Mouse (Mus musculus) myocyte (in vitro differentiated cells): ENCODE measurements at regions not wholly inside any gene's neighbourhood (a gene's known extent, or its start where the extent isn't known, plus 50 kb on each side); places are given as distances from the start of the nearest gene placed in this dataset.

Source experiments
- H3K27me3 ChIP-seq: one replicate; pipeline ENCODE4 v1.6.1; 2011; ENCODE audit not compliant: control insufficient read depth, insufficient read depth, insufficient read length
- H3K36me3 ChIP-seq: one replicate; pipeline ENCODE4 v1.6.1; 2011; ENCODE audit not compliant: control insufficient read depth, insufficient read depth
- H3K4me2 ChIP-seq: one replicate; pipeline ENCODE4 v1.6.1; 2011; ENCODE audit warnings: low read depth, control low read depth
- H3K4me3 ChIP-seq: one replicate; pipeline ENCODE4 v1.5.1; 2011; ENCODE audit warnings: mild to moderate bottlenecking, control low read depth, moderate library complexity
- H3K79me2 ChIP-seq: one replicate; pipeline ENCODE4 v1.6.1; 2011; ENCODE audit not compliant: control insufficient read depth, insufficient read depth
- H3ac ChIP-seq: one replicate; pipeline ENCODE4 v1.6.1; 2011; ENCODE audit not compliant: control insufficient read depth, insufficient read length
- CEBPB ChIP-seq: IDR thresholded peaks from 2 replicates; pipeline ENCODE4 v1.6.1; 2011; ENCODE audit warnings: mild to moderate bottlenecking, moderate library complexity; ENCODE audit not compliant: poor library complexity, insufficient read depth, severe bottlenecking
- E2F4 ChIP-seq: IDR thresholded peaks from one replicate; pipeline ENCODE4 v1.6.1; 2011; ENCODE audit warnings: mild to moderate bottlenecking, control low read depth, moderate library complexity; ENCODE audit not compliant: insufficient read depth
- MAX ChIP-seq: IDR thresholded peaks from one replicate; pipeline ENCODE4 v1.6.1; 2011; ENCODE audit warnings: low read depth, mild to moderate bottlenecking, control low read depth
- MYOD1 ChIP-seq, 3 experiments: IDR thresholded peaks; one replicate each; pipeline ENCODE4 v1.6.1; 2011; ENCODE audit warnings: control low read depth in 2 of 3, low read depth in 2 of 3, mild to moderate bottlenecking in 2 of 3, moderate library complexity in 1 of 3; ENCODE audit not compliant: insufficient read length in 2 of 3, control insufficient read depth in 1 of 3
- MYOG ChIP-seq, 3 experiments: IDR thresholded peaks; one replicate each; pipeline ENCODE4 v1.6.1; 2011; ENCODE audit warnings: control low read depth in 2 of 3, low read depth in 2 of 3, mild to moderate bottlenecking in 2 of 3; ENCODE audit not compliant: insufficient read length in 2 of 3, control insufficient read depth in 1 of 3, insufficient read depth in 1 of 3
- POLR2A ChIP-seq: IDR thresholded peaks from one replicate; pipeline ENCODE4 v1.6.1; 2011; ENCODE audit warnings: low read depth, mild to moderate bottlenecking, control low read depth, moderate library complexity; ENCODE audit not compliant: insufficient read length
- POLR2AphosphoS2 ChIP-seq: IDR thresholded peaks from one replicate; pipeline ENCODE4 v1.6.1; 2011; ENCODE audit warnings: low read depth, control low read depth; ENCODE audit not compliant: insufficient read length
- REST ChIP-seq: IDR thresholded peaks from one replicate; pipeline ENCODE4 v1.6.1; 2011; ENCODE audit warnings: mild to moderate bottlenecking, control low read depth, moderate library complexity; ENCODE audit not compliant: insufficient read depth, insufficient read length
- SRF ChIP-seq: IDR thresholded peaks from one replicate; pipeline ENCODE4 v1.6.1; 2011; ENCODE audit warnings: low read depth; ENCODE audit not compliant: control insufficient read depth, insufficient read length
- TCF12 ChIP-seq: IDR thresholded peaks from one replicate; pipeline ENCODE4 v1.6.1; 2011; ENCODE audit warnings: mild to moderate bottlenecking, control low read depth; ENCODE audit not compliant: poor library complexity, insufficient read depth, severe bottlenecking
- TCF3 ChIP-seq: IDR thresholded peaks from one replicate; pipeline ENCODE4 v1.6.1; 2011; ENCODE audit warnings: low read depth, control low read depth; ENCODE audit not compliant: insufficient read length
- USF1 ChIP-seq: IDR thresholded peaks from one replicate; pipeline ENCODE4 v1.6.1; 2011; ENCODE audit warnings: low read depth, mild to moderate bottlenecking, control low read depth, moderate library complexity

DNA sequence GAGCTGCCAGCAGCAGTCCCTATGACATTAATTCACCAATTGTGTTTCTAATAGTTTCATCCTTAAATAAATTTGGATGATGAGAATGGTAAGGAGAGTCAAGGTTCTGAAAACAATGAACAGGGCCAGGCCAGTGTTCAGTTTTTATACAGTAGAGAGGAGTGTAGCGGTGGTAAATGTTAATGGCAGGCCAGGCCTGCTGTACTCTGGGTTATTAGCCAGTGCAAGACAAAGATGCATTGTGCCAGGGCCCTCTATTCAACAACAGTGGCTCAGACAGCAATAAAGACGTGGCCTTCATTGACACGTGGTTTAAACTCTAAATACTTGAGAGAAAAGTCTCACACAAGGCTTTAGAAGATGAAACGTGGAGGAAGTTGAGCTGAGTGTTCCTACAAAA, 169.5 kb downstream of the Pou4f1 start:
- Histone ChIP-seq H3K36me3 (no peaks in the 10 kb centered on the region), H3K27me3 (no peaks in the 10 kb centered on the region), H3ac (no peak overlapping the region), H3K4me3 (no peak overlapping the region), H3K4me2 (no peak overlapping the region), H3K79me2 (no peaks in the 10 kb centered on the region)
- TF ChIP-seq POLR2A = no peak
- no peak for TF ChIP-seq SRF
- TF ChIP-seq CEBPB = no peak
- TF ChIP-seq POLR2AphosphoS2 = no peak
- no peak for TF ChIP-seq MAX
- no peak for TF ChIP-seq E2F4
- TF ChIP-seq USF1 = no peak
- no peak for TF ChIP-seq TCF12
- TF ChIP-seq MYOD1 (IDR thresholded peaks at IDR 0.05; ENCODE audit: control insufficient read depth in 1 of 3, insufficient read length in 2 of 3, low read depth in 2 of 3) = no peak
- no peak for TF ChIP-seq REST
- no peak for TF ChIP-seq TCF3
- no peak for TF ChIP-seq MYOG (IDR thresholded peaks at IDR 0.05; ENCODE audit: control insufficient read depth in 1 of 3, insufficient read depth in 1 of 3, insufficient read length in 2 of 3, low read depth in 2 of 3)

DNA sequence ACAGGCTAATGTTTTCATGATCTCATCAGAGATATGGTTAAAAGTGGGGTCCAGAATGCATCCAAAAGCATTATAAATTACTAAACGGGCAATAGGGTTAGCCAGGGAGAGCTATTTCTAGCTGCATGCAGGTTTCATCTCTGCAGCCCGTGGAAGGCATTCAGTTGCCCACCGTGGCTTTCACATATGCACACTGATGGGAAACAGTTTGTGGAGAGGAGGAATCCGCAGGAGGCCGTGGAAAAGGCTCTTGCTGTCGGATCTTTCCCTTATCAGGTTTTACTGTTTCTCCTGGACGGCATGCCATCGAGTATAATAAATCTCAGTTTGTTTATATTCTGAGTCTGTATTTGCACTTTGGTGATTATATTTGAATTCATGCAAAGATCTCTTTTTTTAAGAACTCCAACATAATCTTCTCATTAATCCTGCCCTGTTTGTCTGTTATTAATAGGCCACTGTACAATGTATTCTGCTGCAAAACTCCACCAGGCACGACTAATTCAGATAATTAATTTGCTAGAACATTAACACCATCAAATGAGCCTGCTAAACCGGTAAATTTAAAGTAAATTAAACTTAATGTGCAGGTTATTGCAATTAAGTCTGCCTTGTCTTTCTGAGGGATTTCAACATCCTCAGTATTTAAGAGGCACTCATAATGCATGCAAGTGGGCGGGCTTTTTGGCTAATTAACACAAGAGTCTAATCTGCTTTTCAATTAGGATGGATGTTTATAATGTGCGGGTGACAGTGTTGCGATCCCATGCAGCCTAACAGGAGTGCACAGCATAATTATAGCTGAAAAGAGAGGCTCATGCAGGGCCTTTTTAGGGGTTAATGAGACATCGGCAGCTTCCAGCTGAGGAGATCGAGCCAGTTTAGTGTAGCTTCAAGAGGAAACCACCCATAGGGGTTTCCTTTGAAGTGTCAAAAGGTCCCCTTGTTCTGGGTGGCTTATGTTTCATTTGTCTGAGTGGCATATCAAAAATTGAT, 170.2 kb downstream of the Pou4f1 start:
- TF ChIP-seq POLR2AphosphoS2 (no peak), MYOG (IDR thresholded peaks at IDR 0.05; ENCODE audit: control insufficient read depth in 1 of 3, insufficient read depth in 1 of 3, insufficient read length in 2 of 3, low read depth in 2 of 3) (no peak), USF1 (no peak), SRF (no peak), CEBPB (no peak), POLR2A (no peak), E2F4 (no peak), MAX (no peak), TCF3 (no peak), REST (no peak), TCF12 (no peak), MYOD1 (IDR thresholded peaks at IDR 0.05; ENCODE audit: control insufficient read depth in 1 of 3, insufficient read length in 2 of 3, low read depth in 2 of 3) (no peak)
- no peaks in the 10 kb centered on the region for H3K27me3 ChIP-seq
- H3K79me2 ChIP-seq = no peaks in the 10 kb centered on the region
- no peak overlapping the region for H3K4me3 ChIP-seq
- no peak overlapping the region for H3ac ChIP-seq
- no peaks in the 10 kb centered on the region for H3K36me3 ChIP-seq
- no peak overlapping the region for H3K4me2 ChIP-seq

DNA sequence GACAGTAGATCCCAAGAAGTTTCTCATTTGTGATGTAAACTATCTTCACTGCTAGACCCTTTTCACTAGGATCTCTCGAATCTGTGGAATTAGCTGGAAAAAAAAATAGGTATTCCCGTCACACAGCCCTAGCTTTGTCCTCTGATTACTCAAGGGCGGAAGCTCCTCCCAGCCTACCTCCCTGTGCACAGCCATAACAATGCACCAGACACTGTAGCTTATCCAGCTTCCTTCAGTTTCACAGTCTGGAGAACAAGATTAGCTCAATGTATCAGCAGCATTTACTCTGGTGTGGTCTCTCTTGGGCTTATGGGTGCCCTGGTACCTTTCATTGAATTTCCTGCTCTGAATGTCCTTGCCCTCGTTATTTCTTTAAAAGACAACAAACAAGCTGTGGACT, 174.0 kb downstream of the Pou4f1 start:
- TF ChIP-seq MAX = no peak
- TF ChIP-seq USF1 = no peak
- no peak for TF ChIP-seq MYOD1 (IDR thresholded peaks at IDR 0.05; ENCODE audit: control insufficient read depth in 1 of 3, insufficient read length in 2 of 3, low read depth in 2 of 3)
- TF ChIP-seq SRF = no peak
- no peak for TF ChIP-seq MYOG (IDR thresholded peaks at IDR 0.05; ENCODE audit: control insufficient read depth in 1 of 3, insufficient read depth in 1 of 3, insufficient read length in 2 of 3, low read depth in 2 of 3)
- TF ChIP-seq TCF12 = no peak
- TF ChIP-seq POLR2AphosphoS2 = no peak
- no peak for TF ChIP-seq CEBPB
- TF ChIP-seq TCF3 = no peak
- TF ChIP-seq POLR2A = no peak
- no peak for TF ChIP-seq E2F4
- no peak for TF ChIP-seq REST
- Histone ChIP-seq H3K27me3 (no peaks in the 10 kb centered on the region), H3K36me3 (no peaks in the 10 kb centered on the region), H3K79me2 (no peaks in the 10 kb centered on the region), H3K4me2 (no peak overlapping the region), H3ac (no peak overlapping the region), H3K4me3 (no peak overlapping the region)

DNA sequence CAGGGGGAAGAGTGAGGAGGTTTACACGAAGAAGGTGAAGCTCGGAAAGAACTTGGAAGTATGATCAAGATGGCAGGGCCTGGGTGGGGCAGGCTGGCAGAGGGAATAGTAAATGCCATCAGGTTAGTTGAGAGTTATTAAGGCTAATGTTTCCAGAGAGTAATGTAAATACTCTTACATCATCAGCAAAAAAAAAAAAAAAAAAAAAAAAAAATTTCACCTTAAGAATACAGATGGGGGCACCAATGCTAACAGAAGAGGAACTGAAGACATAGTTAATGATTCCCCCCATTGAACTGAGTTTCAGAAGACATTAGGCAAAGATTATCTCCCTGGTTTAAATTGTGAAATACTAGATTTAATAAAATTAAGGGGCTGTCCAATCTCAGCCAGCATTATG, 174.7 kb downstream of the Pou4f1 start:
- Histone ChIP-seq H3K4me3 (no peak overlapping the region), H3K36me3 (no peaks in the 10 kb centered on the region), H3K27me3 (no peaks in the 10 kb centered on the region), H3K4me2 (no peak overlapping the region), H3ac (no peak overlapping the region), H3K79me2 (no peaks in the 10 kb centered on the region)
- TF ChIP-seq CEBPB (no peak), USF1 (no peak), TCF3 (no peak), E2F4 (no peak), REST (no peak), POLR2AphosphoS2 (no peak), MAX (no peak), SRF (no peak), MYOG (IDR thresholded peaks at IDR 0.05; ENCODE audit: control insufficient read depth in 1 of 3, insufficient read depth in 1 of 3, insufficient read length in 2 of 3, low read depth in 2 of 3) (no peak), TCF12 (no peak), POLR2A (no peak), MYOD1 (IDR thresholded peaks at IDR 0.05; ENCODE audit: control insufficient read depth in 1 of 3, insufficient read length in 2 of 3, low read depth in 2 of 3) (no peak)
